Mouse (Mus musculus) cortical plate, adult 2 months (tissue): ENCODE measurements around the gene Tmem265.

ENCODE experiments used
- CTCF ChIP-seq: fragments of 200-500 bp; IDR thresholded peaks from 2 replicates; pipeline ENCODE4 v1.5.1; 2011; ENCODE audit warnings: mild to moderate bottlenecking, control low read depth, low read length; ENCODE audit not compliant: insufficient read depth; ENCODE audit errors: extremely low read depth
- POLR2A ChIP-seq: fragments of 200-500 bp; IDR thresholded peaks from 2 replicates; pipeline ENCODE4 v1.6.1; 2011; ENCODE audit warnings: mild to moderate bottlenecking, low read length, control low read depth; ENCODE audit not compliant: insufficient read depth; ENCODE audit errors: extremely low read depth

- TF ChIP-seq POLR2A, result 0 out of 2 replicates have a peak, but pooled peaks have one; percentile 17
- no peak for TF ChIP-seq CTCF
These were observed 54.0 kb downstream of the Tmem265 start, which contains the start of gene Zfp629 for GRCm38 (mm10) chr7:127614891-127615843.
